Mouse (Mus musculus): ENCODE data around the gene Gpsm3.

- TF ChIP-seq CTCF (IDR thresholded peaks at IDR 0.05; ENCODE audit: low read depth) (peak; percentile 40), EP300 (IDR thresholded peaks at IDR 0.05; ENCODE audit: low read depth) (no peak)
Observed at GRCm38 (mm10) chr17:34571875-34572274, 17.7 kb upstream of the Gpsm3 start.

Measured in heart, postnatal 0 days (tissue).